ENCODE assay signal across 8 mouse cellular contexts in genomic region chr10:23080749-23081547, GRCm38 (mm10).
A peak's percentile ranks its signal among the peaks of the same experiment; 100 is the strongest.
DNase-seq lines count a peak whose midpoint lies in the region; ATAC-seq and TF ChIP-seq lines count a peak whose summit lies in the region.

No protein-coding gene starts in this region.

- TF ChIP-seq RAD21 in CH12.LX (IDR thresholded peaks at IDR 0.05; ENCODE audit: low read depth, low read length) = peak; percentile 89

- in situ Hi-C loops in CH12.LX (cut with MboI; ENCODE audit: low pct_ligation_motif_present, low pct_unique_long_range_greater_than_20kb, low sequenced_read_pairs) = loop anchor here (5.0 kb wide), 1 partner anchor 299 kb away; no protein-coding TSS in a partner anchor

- 39% methylated on average over 24 of the region's 24 CpGs for WGBS in forebrain, embryonic 12.5 days
- WGBS in heart, embryonic 15.5 days = 34% methylated on average over 24 of the region's 24 CpGs
- WGBS in liver, embryonic 14.5 days (ENCODE audit: insufficient replicate concordance) = 34% methylated on average over 24 of the region's 24 CpGs
- 34% methylated on average over 24 of the region's 24 CpGs for WGBS in neural tube, embryonic 14.5 days

- peak; percentile 80 for DNase-seq in CH12.LX (ENCODE audit: extremely low read depth)
- DNase-seq in c-Kit-positive CD71-negative TER-119-negative erythroid progenitor cells, embryonic 14.5 days (ENCODE audit: low read depth) = peak; percentile 53
- DNase-seq in kidney, postnatal 10 days = peak; percentile 93
- peak; percentile 11 to 27 (median 26) for DNase-seq in liver, embryonic 14.5 days (ENCODE audit: low read depth in 3 of 3, low spot score in 3 of 3)
- peak; percentile 96 for DNase-seq in testis, postnatal 10 days (ENCODE audit: low spot score)

- H3K36me3 ChIP-seq in CH12.LX (replicated peaks in 1 of 2; ENCODE audit: control insufficient read depth in 1 of 2, insufficient read depth in 1 of 2, low read length in 1 of 2) = no peaks in the 10 kb centered on the region
- no peaks in the 10 kb centered on the region for H3K36me3 ChIP-seq in forebrain, embryonic 12.5 days (replicated peaks)
- H3K36me3 ChIP-seq in heart, embryonic 15.5 days = no peaks in the 10 kb centered on the region
- H3K36me3 ChIP-seq in liver, embryonic 14.5 days (replicated peaks; ENCODE audit: control insufficient read depth, insufficient read depth, low read depth) = no peaks in the 10 kb centered on the region
- H3K36me3 ChIP-seq in neural tube, embryonic 14.5 days (ENCODE audit: control insufficient read depth, insufficient read depth, low read length) = no peaks in the 10 kb centered on the region

- dilution Hi-C loops in CH12.LX (cut with MboI; ENCODE audit: extremely low pct_ligation_motif_present, extremely low pct_unique_long_range_greater_than_20kb, low sequenced_read_pairs) = no loop called here

- no peaks in the 10 kb centered on the region; a peak in 2 of 4 replicates for H3K4me1 ChIP-seq in CH12.LX (ENCODE audit: control insufficient read depth in 1 of 2, insufficient read depth in 2 of 2)
- H3K4me1 ChIP-seq in forebrain, embryonic 12.5 days = peaks cover 3% of the 10 kb centered on the region; the same call in 1 of the 2 replicates
- H3K4me1 ChIP-seq in heart, embryonic 15.5 days (replicated peaks) = no peaks in the 10 kb centered on the region
- H3K4me1 ChIP-seq in liver, embryonic 14.5 days (replicated peaks; ENCODE audit: control insufficient read depth in 2 of 2, insufficient read depth in 2 of 2, low read length in 1 of 2) = no peaks in the 10 kb centered on the region
- H3K4me1 ChIP-seq in neural tube, embryonic 14.5 days (ENCODE audit: control insufficient read depth, insufficient read depth, low read length) = no peaks in the 10 kb centered on the region

- peak; percentile 91 to 95 for TF ChIP-seq CTCF in CH12.LX (conservative IDR thresholded peaks at IDR 0.05 in 1 of 2, IDR thresholded peaks at IDR 0.05 in 1 of 2; ENCODE audit: low read depth in 2 of 2, low read length in 2 of 2)
- peak; percentile 85 for TF ChIP-seq CTCF in liver, embryonic 14.5 days (IDR thresholded peaks at IDR 0.05; ENCODE audit: low read depth)

- H3K79me2 ChIP-seq in CH12.LX (replicated peaks; ENCODE audit: control insufficient read depth, extremely low read depth, insufficient read depth, poor library complexity, severe bottlenecking) = no peaks in the 10 kb centered on the region

- TF ChIP-seq POLR2A in CH12.LX (IDR thresholded peaks at IDR 0.05; ENCODE audit: low read depth, low read length) = no peak

- H3K9me3 ChIP-seq in CH12.LX (replicated peaks; ENCODE audit: low read length) = no peaks in the 10 kb centered on the region
- H3K9me3 ChIP-seq in forebrain, embryonic 12.5 days = no peaks in the 10 kb centered on the region
- H3K9me3 ChIP-seq in heart, embryonic 15.5 days (replicated peaks) = no peaks in the 10 kb centered on the region
- H3K9me3 ChIP-seq in liver, embryonic 14.5 days (ENCODE audit: control insufficient read depth, low read length) = no peaks in the 10 kb centered on the region
- no peaks in the 10 kb centered on the region for H3K9me3 ChIP-seq in neural tube, embryonic 14.5 days (ENCODE audit: control insufficient read depth, low read length)

- H3K9ac ChIP-seq in CH12.LX (ENCODE audit: insufficient read depth, low read depth) = no peak overlapping the region
- H3K9ac ChIP-seq in forebrain, embryonic 12.5 days = no peak overlapping the region
- H3K9ac ChIP-seq in heart, embryonic 15.5 days = no peak overlapping the region; the same call in 1 of the 2 replicates
- H3K9ac ChIP-seq in liver, embryonic 14.5 days (replicated peaks) = no peak overlapping the region
- H3K9ac ChIP-seq in neural tube, embryonic 14.5 days (replicated peaks; ENCODE audit: low read depth, low read length) = no peak overlapping the region

- no peak overlapping the region for H3K27ac ChIP-seq in CH12.LX (ENCODE audit: insufficient read depth, low read depth)
- H3K27ac ChIP-seq in forebrain, embryonic 12.5 days = no peak overlapping the region
- H3K27ac ChIP-seq in heart, embryonic 15.5 days = no peak overlapping the region; the same call in 1 of the 2 replicates
- H3K27ac ChIP-seq in liver, embryonic 14.5 days = no peak overlapping the region
- H3K27ac ChIP-seq in neural tube, embryonic 14.5 days (ENCODE audit: low read depth, low read length) = no peak overlapping the region

- ATAC-seq in forebrain, embryonic 12.5 days (ENCODE audit: low FRiP score) = peak; percentile 64; the same call in 1 of the 2 replicates
- ATAC-seq in heart, embryonic 15.5 days (replicated peaks; ENCODE audit: insufficient number of reproducible peaks, insufficient read depth, low FRiP score, low read depth) = no peak
- no peak for ATAC-seq in liver, embryonic 14.5 days (ENCODE audit: insufficient read depth)
- ATAC-seq in neural tube, embryonic 14.5 days (ENCODE audit: low read depth) = peak; percentile 73

- H3K27me3 ChIP-seq in CH12.LX (replicated peaks) = no peaks in the 10 kb centered on the region
- H3K27me3 ChIP-seq in forebrain, embryonic 12.5 days = 0 out of 2 replicates have a peak, but pooled peaks cover 3% of the 10 kb centered on the region
- H3K27me3 ChIP-seq in heart, embryonic 15.5 days = no peaks in the 10 kb centered on the region
- H3K27me3 ChIP-seq in liver, embryonic 14.5 days (ENCODE audit: control insufficient read depth, insufficient read depth, low read length) = no peaks in the 10 kb centered on the region
- no peaks in the 10 kb centered on the region for H3K27me3 ChIP-seq in neural tube, embryonic 14.5 days (ENCODE audit: control insufficient read depth, insufficient read depth, low read length)

- peak overlapping the region; percentile 50 for H3K4me2 ChIP-seq in CH12.LX (ENCODE audit: insufficient read depth, low read depth, poor library complexity, severe bottlenecking)
- peak overlapping the region; percentile 25; the same call in 1 of the 2 replicates for H3K4me2 ChIP-seq in forebrain, embryonic 12.5 days
- H3K4me2 ChIP-seq in heart, embryonic 15.5 days = peak overlapping the region; percentile 47
- H3K4me2 ChIP-seq in liver, embryonic 14.5 days (ENCODE audit: low read depth) = no peak overlapping the region
- no peak overlapping the region for H3K4me2 ChIP-seq in neural tube, embryonic 14.5 days (ENCODE audit: low read depth, low read length)

- no peak for TF ChIP-seq EP300 in CH12.LX (IDR thresholded peaks at IDR 0.05; ENCODE audit: low read length)
- TF ChIP-seq EP300 in liver, embryonic 14.5 days (IDR thresholded peaks at IDR 0.05; ENCODE audit: low read depth) = no peak

- H3K4me3 ChIP-seq in CH12.LX (replicated peaks in 1 of 3; ENCODE audit: low read depth in 2 of 3, low read length in 2 of 3, poor library complexity in 1 of 3) = no peak overlapping the region
- no peak overlapping the region for H3K4me3 ChIP-seq in forebrain, embryonic 12.5 days (replicated peaks)
- peak overlapping the region; percentile 13; the same call in 1 of the 2 replicates for H3K4me3 ChIP-seq in heart, embryonic 15.5 days
- H3K4me3 ChIP-seq in liver, embryonic 14.5 days (ENCODE audit: insufficient read depth in 1 of 2, low read depth in 2 of 2, low read length in 2 of 2) = no peak overlapping the region
- H3K4me3 ChIP-seq in neural tube, embryonic 14.5 days (ENCODE audit: low read depth, low read length) = no peak overlapping the region

TF ChIP-seq in CH12.LX, 34 proteins besides CTCF, POLR2A, EP300 and RAD21:
- TF ChIP-seq POLR2AphosphoS2 (IDR thresholded peaks at IDR 0.05; ENCODE audit: low read depth, low read length) (no peak), CHD2 (IDR thresholded peaks at IDR 0.05; ENCODE audit: low read length) (0 out of 2 replicates have a peak, but pooled peaks have one; percentile 22), SMC3 (IDR thresholded peaks at IDR 0.05; ENCODE audit: low read depth, low read length) (peak; percentile 88), MYC (IDR thresholded peaks at IDR 0.05; ENCODE audit: low read depth, low read length) (peak; percentile 30; the same call in 1 of the 2 replicates), IRF4 (IDR thresholded peaks at IDR 0.05; ENCODE audit: low read depth, low read length) (peak; percentile 26; the same call in 1 of the 2 replicates), NRF1 (IDR thresholded peaks at IDR 0.05; ENCODE audit: low read depth, low read length) (no peak), JUND (conservative IDR thresholded peaks at IDR 0.05; ENCODE audit: low read depth, low read length) (no peak), ZMIZ1 (IDR thresholded peaks at IDR 0.05; ENCODE audit: low read depth, low read length) (no peak), HCFC1 (IDR thresholded peaks at IDR 0.05; ENCODE audit: low read depth, low read length) (no peak), ZC3H11A (IDR thresholded peaks at IDR 0.05; ENCODE audit: low read depth, low read length) (peak; percentile 39), USF2 (conservative IDR thresholded peaks at IDR 0.05; ENCODE audit: low read depth, low read length) (no peak), TCF12 (IDR thresholded peaks at IDR 0.05; ENCODE audit: low read depth, low read length) (no peak), MEF2A (IDR thresholded peaks at IDR 0.05; ENCODE audit: borderline replicate concordance, low read depth, low read length) (0 out of 2 replicates have a peak, but pooled peaks have one; percentile 42), SIN3A (IDR thresholded peaks at IDR 0.05; ENCODE audit: low read length) (no peak)
TF ChIP-seq in CH12.LX: peak in this region for 6.

Comparison
In these comparisons a context has a peak if more than half of its experiments do, and no peak if none do; other contexts are left out.
1. DNase-seq: peak in every context shown above with its lines; median percentile 96 in testis, postnatal 10 days; 93 in kidney, postnatal 10 days; 80 in CH12.LX; 53 in c-Kit-positive CD71-negative TER-119-negative erythroid progenitor cells, embryonic 14.5 days; 26 in liver, embryonic 14.5 days.
2. H3K4me2 ChIP-seq: peak in CH12.LX (single experiment), forebrain, embryonic 12.5 days (single experiment) and heart, embryonic 15.5 days (single experiment); none in liver, embryonic 14.5 days (single experiment) and neural tube, embryonic 14.5 days (single experiment).
3. ATAC-seq: peak in forebrain, embryonic 12.5 days (single experiment) and neural tube, embryonic 14.5 days (single experiment); none in heart, embryonic 15.5 days (single experiment) and liver, embryonic 14.5 days (single experiment).